Mouse (Mus musculus) forebrain, embryonic 11.5 days (tissue): ENCODE data around the gene Dnajc30. TPM values are rescaled to one million over a fixed set of nuclear protein-coding genes. Genes with fewer than 3 reads are reported as not detected.

Source experiments
- ATAC-seq: fragments of 200-750 bp; cut with Nextera tagmentation; replicated peaks from 2 replicates; pipeline ENCODE4 v1.8.0; 2017; ENCODE audit warnings: moderate TSS enrichment; ENCODE audit not compliant: low FRiP score
- DNase-seq: peaks from one replicate; pipeline ENCODE4 v3.0.0-alpha.2; 2017; ENCODE audit warnings: low spot score
- H3K27ac ChIP-seq: fragments of 300-500 bp; sonication (generic); 2 replicates; pipeline ENCODE4 v1.5.1; 2014; ENCODE audit warnings: low read depth, low read length
- H3K27me3 ChIP-seq: fragments of 300-500 bp; sonication (generic); 2 replicates; pipeline ENCODE4 v1.6.1; 2014; ENCODE audit warnings: mild to moderate bottlenecking, low read length, mixed read lengths; ENCODE audit not compliant: control insufficient read depth, insufficient read depth
- H3K36me3 ChIP-seq: fragments of 300-500 bp; sonication (generic); 2 replicates; pipeline ENCODE4 v1.6.1; 2014; ENCODE audit warnings: mild to moderate bottlenecking, low read length, moderate library complexity, mixed read lengths; ENCODE audit not compliant: control insufficient read depth, insufficient read depth
- H3K4me1 ChIP-seq: fragments of 300-500 bp; sonication (generic); replicated peaks from 2 replicates; pipeline ENCODE4 v1.6.1; 2014; ENCODE audit warnings: low read length, mixed read lengths; ENCODE audit not compliant: control insufficient read depth, insufficient read depth
- H3K4me2 ChIP-seq: fragments of 300-500 bp; sonication (generic); 2 replicates; pipeline ENCODE4 v1.6.1; 2014; ENCODE audit warnings: low read depth, mild to moderate bottlenecking, low read length, moderate library complexity, mixed read lengths; ENCODE audit not compliant: severe bottlenecking
- H3K4me3 ChIP-seq: fragments of 300-500 bp; sonication (generic); 2 replicates; pipeline ENCODE4 v1.5.1; 2014; ENCODE audit warnings: low read depth, low read length
- H3K9ac ChIP-seq: fragments of 300-500 bp; sonication (generic); 2 replicates; pipeline ENCODE4 v1.6.1; 2014; ENCODE audit warnings: low read length
- H3K9me3 ChIP-seq: fragments of 300-500 bp; sonication (generic); 2 replicates; pipeline ENCODE4 v1.6.1; 2016; ENCODE audit warnings: low read length, mixed read lengths; ENCODE audit not compliant: control insufficient read depth
- WGBS: fragments of 180-500 bp; shearing (Covaris S2); extraction: QIAGEN DNeasy Blood & Tissue Kit; methylation state at CpG from one replicate; pipeline ENCODE4 v1.1.7; 2014; 5-methylcytosine and 5-hydroxymethylcytosine counted together
- polyA plus RNA-seq: library from polyadenylated mRNA; unstranded; fragments of >200 nt; fragmentation: Nextera tagmentation; extraction: Ambion mirVana; gene quantifications from 2 replicates; pipeline ENCODE4 v1.2.1, GENCODE M21; 2014

Gene Dnajc30
- 26.2 and 27.1 TPM in 2 replicates for polyA plus RNA-seq

- under 1% methylated on average over 52 of the region's 52 CpGs for WGBS
- peak; percentile 99 for DNase-seq
- H3K36me3 ChIP-seq, result peaks cover 5% of the 10 kb centered on the region; the same call in 1 of the 2 replicates
Observed at GRCm38 (mm10) chr5:135063629-135064381, at the start of gene Dnajc30. Gene Dnajc30 (plus strand): TSS chr5:135064202.

GRCm38 (mm10) chr5:135015497-135015896 is 48.5 kb upstream of the Dnajc30 start:
- no peak overlapping the region for H3K4me3 ChIP-seq
- H3K27me3 ChIP-seq, result no peaks in the 10 kb centered on the region; the same call in 1 of the 2 replicates
- H3K9me3 ChIP-seq, result no peaks in the 10 kb centered on the region
- no peak overlapping the region for H3K9ac ChIP-seq
- no peak overlapping the region for H3K27ac ChIP-seq
- WGBS, result 13% methylated on average over 7 of the region's 7 CpGs
- H3K4me2 ChIP-seq, result no peak overlapping the region
- peaks cover 5% of the 10 kb centered on the region; the same call in 1 of the 2 replicates for H3K4me1 ChIP-seq
- ATAC-seq (0 out of 2 replicates have a peak, but pooled peaks have one; percentile 16), DNase-seq (peak; percentile 89)
- no peaks in the 10 kb centered on the region for H3K36me3 ChIP-seq

More at GRCm38 (mm10) chr5:135063629-135064381, at the start of gene Dnajc30:
- peak within 1 kb of the TSS; percentile 92 for H3K4me3 ChIP-seq
- peak; percentile 97 for ATAC-seq
- no peaks in the 10 kb centered on the region for H3K27me3 ChIP-seq
- H3K27ac ChIP-seq, result 0 out of 2 replicates have a peak within 1 kb of the TSS, but pooled peaks have one; percentile 31
- peak within 1 kb of the TSS; percentile 84 for H3K9ac ChIP-seq
- H3K4me2 ChIP-seq, result peak within 1 kb of the TSS; percentile 93
- H3K9me3 ChIP-seq, result no peaks in the 10 kb centered on the region
- no peaks in the 10 kb centered on the region for H3K4me1 ChIP-seq

GRCm38 (mm10) chr5:135016224-135016759 is 47.7 kb upstream of the Dnajc30 start:
- 54% methylated on average over 4 of the region's 4 CpGs for WGBS
- ATAC-seq (no peak), DNase-seq (no peak)
- no peak overlapping the region for H3K4me3 ChIP-seq
- H3K4me2 ChIP-seq, result no peak overlapping the region
- no peaks in the 10 kb centered on the region for H3K36me3 ChIP-seq
- H3K9me3 ChIP-seq, result no peaks in the 10 kb centered on the region
- no peaks in the 10 kb centered on the region; the same call in 1 of the 2 replicates for H3K27me3 ChIP-seq
- no peak overlapping the region for H3K9ac ChIP-seq
- H3K27ac ChIP-seq, result no peak overlapping the region
- 0 out of 2 replicates have a peak, but pooled peaks cover under 1% of the 10 kb centered on the region for H3K4me1 ChIP-seq

GRCm38 (mm10) chr5:135021814-135022213 is 42.2 kb upstream of the Dnajc30 start:
- DNase-seq (no peak), ATAC-seq (no peak)
- H3K9me3 ChIP-seq, result no peaks in the 10 kb centered on the region
- H3K9ac ChIP-seq, result no peak overlapping the region
- no peaks in the 10 kb centered on the region for H3K27me3 ChIP-seq
- no peaks in the 10 kb centered on the region for H3K36me3 ChIP-seq
- H3K4me1 ChIP-seq, result peaks cover 9% of the 10 kb centered on the region; the same call in 1 of the 2 replicates
- 90% methylated on average over 6 of the region's 6 CpGs for WGBS
- H3K27ac ChIP-seq, result no peak overlapping the region
- no peak overlapping the region for H3K4me3 ChIP-seq
- H3K4me2 ChIP-seq, result no peak overlapping the region

- under 1% methylated on average over 61 of the region's 61 CpGs for WGBS
- ATAC-seq, result peak; percentile 93
- H3K27ac ChIP-seq, result no peak within 1 kb of the TSS
Observed at GRCm38 (mm10) chr5:135023344-135024173, 40.4 kb upstream of the Dnajc30 start, which contains the start of gene Stx1a. Gene Stx1a (plus strand): TSS chr5:135023482.

GRCm38 (mm10) chr5:135024665-135025224 is 39.3 kb upstream of the Dnajc30 start:
- Histone ChIP-seq H3K9me3 (no peaks in the 10 kb centered on the region), H3K36me3 (no peaks in the 10 kb centered on the region), H3K27me3 (no peaks in the 10 kb centered on the region), H3K4me1 (peaks cover 9% of the 10 kb centered on the region; the same call in 1 of the 2 replicates), H3K4me3 (peak overlapping the region; percentile 73), H3K27ac (no peak overlapping the region), H3K9ac (no peak overlapping the region), H3K4me2 (peak overlapping the region; percentile 98; the same call in 1 of the 2 replicates)
- 74% methylated on average over 11 of the region's 11 CpGs for WGBS
- ATAC-seq (no peak), DNase-seq (no peak)

More at GRCm38 (mm10) chr5:135023344-135024173, 40.4 kb upstream of the Dnajc30 start, which contains the start of gene Stx1a:
- Histone ChIP-seq H3K4me2 (peak within 1 kb of the TSS; percentile 98), H3K9ac (peak within 1 kb of the TSS; percentile 75), H3K4me1 (peaks cover 9% of the 10 kb centered on the region; the same call in 1 of the 2 replicates), H3K9me3 (no peaks in the 10 kb centered on the region), H3K36me3 (no peaks in the 10 kb centered on the region), H3K27me3 (no peaks in the 10 kb centered on the region), H3K4me3 (peak within 1 kb of the TSS; percentile 73)
- peak; percentile 96 for DNase-seq

GRCm38 (mm10) chr5:135025899-135026298 is 38.1 kb upstream of the Dnajc30 start:
- H3K4me3 ChIP-seq, result no peak overlapping the region
- H3K9ac ChIP-seq, result no peak overlapping the region
- H3K4me1 ChIP-seq, result peaks cover 9% of the 10 kb centered on the region; the same call in 1 of the 2 replicates
- no peaks in the 10 kb centered on the region for H3K36me3 ChIP-seq
- H3K27me3 ChIP-seq, result no peaks in the 10 kb centered on the region
- ATAC-seq, result no peak
- H3K4me2 ChIP-seq, result no peak overlapping the region
- no peak for DNase-seq
- H3K27ac ChIP-seq, result no peak overlapping the region
- WGBS, result 30% methylated on average over 7 of the region's 7 CpGs
- H3K9me3 ChIP-seq, result no peaks in the 10 kb centered on the region
